Mouse (Mus musculus): Measurements from ENCODE around the gene Zbbx. TPM values are rescaled to one million over a fixed set of nuclear protein-coding genes. Genes with fewer than 3 reads are reported as not detected.

Gene Zbbx
- polyA plus RNA-seq, 1 experiment = not detected

- Histone ChIP-seq H3K27ac (ENCODE audit: insufficient read depth, low read depth, low read length) (no peak overlapping the region), H3K4me3 (ENCODE audit: insufficient read depth, low read depth, low read length) (no peak overlapping the region), H3K4me1 (ENCODE audit: control insufficient read depth, insufficient read depth, low read length) (no peaks in the 10 kb centered on the region), H3K27me3 (replicated peaks; ENCODE audit: control insufficient read depth, insufficient read depth, low read length) (no peaks in the 10 kb centered on the region), H3K36me3 (ENCODE audit: control insufficient read depth, insufficient read depth, low read length) (no peaks in the 10 kb centered on the region)
- 88% methylated on average over 1 of the region's 1 CpGs for WGBS
- TF ChIP-seq POLR2A (IDR thresholded peaks at IDR 0.05; ENCODE audit: low read depth, low read length) = no peak
- no peak for TF ChIP-seq CTCF (conservative IDR thresholded peaks at IDR 0.05; ENCODE audit: insufficient read depth, insufficient read length, low read depth, low read length)
- DNase-seq = no peak
Measured at GRCm38 (mm10) chr3:75009701-75010100, 155.1 kb downstream of the Zbbx start.

Other genes with a start within 250 kb of the Zbbx start
- not detected in 2 replicates for gene Serpini2, start 105.0 kb upstream of the Zbbx start, polyA plus RNA-seq (2012; rRNA removed)

Measured in kidney, adult 2 months (tissue).